Mouse (Mus musculus) intestine, embryonic 16.5 days (tissue): ENCODE data around the gene Mfrp. TPM values are rescaled to one million over a fixed set of nuclear protein-coding genes. Genes with fewer than 3 reads are reported as not detected.

Experiments used
- ATAC-seq: fragments of 200-750 bp; cut with Nextera tagmentation; 2 replicates; pipeline ENCODE4 v1.8.0; 2017; ENCODE audit warnings: moderate TSS enrichment, moderate library complexity
- H3K27ac ChIP-seq: fragments of 300-500 bp; sonication (generic); 2 replicates; pipeline ENCODE4 v1.5.1; 2014; ENCODE audit warnings: mild to moderate bottlenecking, low read length
- H3K27me3 ChIP-seq: fragments of 300-500 bp; sonication (generic); replicated peaks from 2 replicates; pipeline ENCODE4 v1.6.1; 2014; ENCODE audit warnings: low read length, control low read depth, mixed read lengths; ENCODE audit not compliant: control insufficient read depth, insufficient read depth
- H3K36me3 ChIP-seq: fragments of 300-500 bp; sonication (generic); 2 replicates; pipeline ENCODE4 v1.6.1; 2014; ENCODE audit warnings: low read length, control low read depth; ENCODE audit not compliant: control insufficient read depth, insufficient read depth
- H3K4me1 ChIP-seq: fragments of 300-500 bp; sonication (generic); 2 replicates; pipeline ENCODE4 v1.6.1; 2014; ENCODE audit warnings: low read length, control low read depth, mixed read lengths; ENCODE audit not compliant: control insufficient read depth, insufficient read depth
- H3K4me2 ChIP-seq: fragments of 300-500 bp; sonication (generic); 2 replicates; pipeline ENCODE4 v1.6.1; 2014; ENCODE audit warnings: low read depth, low read length, control low read depth
- H3K4me3 ChIP-seq: fragments of 300-500 bp; sonication (generic); 2 replicates; pipeline ENCODE4 v1.5.1; 2014; ENCODE audit warnings: mild to moderate bottlenecking, low read length
- H3K9ac ChIP-seq: fragments of 300-500 bp; sonication (generic); 2 replicates; pipeline ENCODE4 v1.6.1; 2014; ENCODE audit warnings: low read depth, low read length
- H3K9me3 ChIP-seq: fragments of 300-500 bp; sonication (generic); 2 replicates; pipeline ENCODE4 v1.6.1; 2016; ENCODE audit warnings: low read length, control low read depth; ENCODE audit not compliant: control insufficient read depth
- WGBS: fragments of 180-500 bp; shearing (Covaris S2); extraction: QIAGEN DNeasy Blood & Tissue Kit; methylation state at CpG from one replicate; pipeline ENCODE4 v1.1.7; 2014; 5-methylcytosine and 5-hydroxymethylcytosine counted together
- polyA plus RNA-seq: library from polyadenylated mRNA; unstranded; fragments of >200 nt; fragmentation: Nextera tagmentation; extraction: Ambion mirVana; gene quantifications from 2 replicates; pipeline ENCODE4 v1.2.1, GENCODE M21; 2015

Mfrp gene
- polyA plus RNA-seq, 1 experiment from 2014 or later: 0.24 TPM

GRCm38 (mm10) chr9:44076764-44077120, 24.8 kb upstream of the Mfrp start:
- Histone ChIP-seq H3K27me3 (no peaks in the 10 kb centered on the region), H3K4me2 (no peak overlapping the region), H3K4me3 (no peak overlapping the region), H3K4me1 (peaks cover 30% of the 10 kb centered on the region), H3K36me3 (no peaks in the 10 kb centered on the region), H3K9ac (no peak overlapping the region), H3K27ac (no peak overlapping the region), H3K9me3 (no peaks in the 10 kb centered on the region)
- WGBS: 21% methylated on average over 5 of the region's 5 CpGs
- no peak for ATAC-seq

- H3K4me2 ChIP-seq: no peak overlapping the region
- H3K4me3 ChIP-seq: no peak overlapping the region
- H3K36me3 ChIP-seq: no peaks in the 10 kb centered on the region
- no peaks in the 10 kb centered on the region for H3K9me3 ChIP-seq
- 84% methylated on average over 11 of the region's 11 CpGs for WGBS
- no peaks in the 10 kb centered on the region for H3K27me3 ChIP-seq
- peaks cover 23% of the 10 kb centered on the region for H3K4me1 ChIP-seq
- H3K27ac ChIP-seq: no peak overlapping the region
- no peak overlapping the region for H3K9ac ChIP-seq
- no peak for ATAC-seq
Measured at GRCm38 (mm10) chr9:44077266-44077910, 24.1 kb upstream of the Mfrp start.

- Histone ChIP-seq H3K9me3 (no peaks in the 10 kb centered on the region), H3K4me2 (no peak overlapping the region; the same call in 1 of the 2 replicates), H3K27me3 (no peaks in the 10 kb centered on the region), H3K36me3 (no peaks in the 10 kb centered on the region), H3K4me3 (no peak overlapping the region), H3K27ac (no peak overlapping the region; the same call in 1 of the 2 replicates), H3K9ac (peak overlapping the region; percentile 20; the same call in 1 of the 2 replicates), H3K4me1 (peaks cover 23% of the 10 kb centered on the region)
- no peak for ATAC-seq
- 68% methylated on average over 10 of the region's 10 CpGs for WGBS
Measured at GRCm38 (mm10) chr9:44078136-44078797, 23.3 kb upstream of the Mfrp start.

- Histone ChIP-seq H3K4me1 (peaks cover 32% of the 10 kb centered on the region), H3K9me3 (no peaks in the 10 kb centered on the region), H3K4me2 (no peak overlapping the region; the same call in 1 of the 2 replicates), H3K4me3 (no peak overlapping the region), H3K36me3 (no peaks in the 10 kb centered on the region), H3K27ac (peak overlapping the region; percentile 13; the same call in 1 of the 2 replicates), H3K27me3 (no peaks in the 10 kb centered on the region), H3K9ac (peak overlapping the region; percentile 20; the same call in 1 of the 2 replicates)
- peak; percentile 61 for ATAC-seq
- 36% methylated on average over 16 of the region's 16 CpGs for WGBS
Measured at GRCm38 (mm10) chr9:44078955-44079756, 22.4 kb upstream of the Mfrp start.

- 72% methylated on average over 10 of the region's 10 CpGs for WGBS
- peaks cover 37% of the 10 kb centered on the region for H3K4me1 ChIP-seq
- no peak overlapping the region for H3K27ac ChIP-seq
- H3K9me3 ChIP-seq: no peaks in the 10 kb centered on the region
- no peaks in the 10 kb centered on the region for H3K27me3 ChIP-seq
- H3K4me3 ChIP-seq: no peak overlapping the region
- H3K9ac ChIP-seq: no peak overlapping the region
- no peak overlapping the region for H3K4me2 ChIP-seq
- ATAC-seq: no peak
- H3K36me3 ChIP-seq: no peaks in the 10 kb centered on the region
Measured at GRCm38 (mm10) chr9:44079997-44080780, 21.3 kb upstream of the Mfrp start.

- Histone ChIP-seq H3K4me1 (peaks cover 42% of the 10 kb centered on the region), H3K36me3 (no peaks in the 10 kb centered on the region), H3K9me3 (no peaks in the 10 kb centered on the region), H3K4me3 (no peak overlapping the region), H3K9ac (no peak overlapping the region), H3K4me2 (no peak overlapping the region), H3K27me3 (no peaks in the 10 kb centered on the region), H3K27ac (no peak overlapping the region)
- ATAC-seq: no peak
- WGBS: 67% methylated on average over 5 of the region's 5 CpGs
Measured at GRCm38 (mm10) chr9:44080953-44081352, 20.6 kb upstream of the Mfrp start.

GRCm38 (mm10) chr9:44081581-44081980, 19.9 kb upstream of the Mfrp start:
- Histone ChIP-seq H3K9me3 (no peaks in the 10 kb centered on the region), H3K36me3 (no peaks in the 10 kb centered on the region), H3K9ac (no peak overlapping the region), H3K4me3 (no peak overlapping the region), H3K4me2 (no peak overlapping the region), H3K27ac (no peak overlapping the region), H3K4me1 (peaks cover 48% of the 10 kb centered on the region), H3K27me3 (no peaks in the 10 kb centered on the region)
- no peak for ATAC-seq
- WGBS: 69% methylated on average over 5 of the region's 5 CpGs

GRCm38 (mm10) chr9:44082266-44082665, 19.3 kb upstream of the Mfrp start:
- Histone ChIP-seq H3K27ac (no peak overlapping the region), H3K9me3 (no peaks in the 10 kb centered on the region), H3K4me2 (no peak overlapping the region), H3K4me1 (peaks cover 53% of the 10 kb centered on the region), H3K36me3 (no peaks in the 10 kb centered on the region), H3K4me3 (no peak overlapping the region), H3K27me3 (no peaks in the 10 kb centered on the region), H3K9ac (no peak overlapping the region)
- 91% methylated on average over 5 of the region's 5 CpGs for WGBS
- no peak for ATAC-seq
